Comparison of ENCODE assay signal across 11 mouse cellular contexts in the genomic region with DNA sequence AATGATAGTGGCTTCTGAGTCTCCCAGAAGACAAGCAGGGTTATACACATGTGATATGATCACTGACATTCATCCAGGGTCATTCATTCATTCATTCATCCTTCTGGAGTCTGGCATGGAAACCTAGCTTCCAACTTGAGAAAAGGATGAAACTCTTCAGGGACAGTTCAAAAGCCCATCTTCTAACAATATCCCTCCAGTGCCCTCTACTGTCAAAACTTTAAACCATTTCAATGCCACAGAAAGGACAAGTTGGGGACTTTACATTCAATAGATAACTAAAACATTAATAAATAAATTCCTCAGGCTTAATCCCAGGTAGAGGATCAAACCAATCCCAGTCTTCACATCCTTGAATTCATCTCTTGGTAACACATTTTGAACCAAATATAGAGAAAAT.
DNase-seq lines count a peak whose midpoint lies in the region; ATAC-seq and TF ChIP-seq lines count a peak whose summit lies in the region.
"Had no signal": no experiment of that assay in that cellular context is flagged by ENCODE, and none has a peak within 500 bp of the region (broad histone marks: within the 10 kb centered on the region; RNA-seq: fewer than 3 reads in every experiment).

No protein-coding gene starts in this region.

- no peak overlapping the region for H3K27ac ChIP-seq in intestine, postnatal 0 days (ENCODE audit: low read depth, low read length)
- no peak overlapping the region for H3K27ac ChIP-seq in intestine, embryonic 15.5 days
- H3K27ac ChIP-seq in midbrain, embryonic 14.5 days (replicated peaks; ENCODE audit: low read depth, low read length) = no peak overlapping the region
- no peak overlapping the region for H3K27ac ChIP-seq in midbrain, embryonic 16.5 days (ENCODE audit: low read length)
- no peak overlapping the region for H3K27ac ChIP-seq in stomach, postnatal 0 days (replicated peaks)
- H3K27ac ChIP-seq: heart, embryonic 10.5 days; limb, embryonic 15.5 days had no signal

- H3K4me3 ChIP-seq in intestine, postnatal 0 days (ENCODE audit: low read depth, low read length) = no peak overlapping the region
- no peak overlapping the region for H3K4me3 ChIP-seq in intestine, embryonic 15.5 days (replicated peaks)
- H3K4me3 ChIP-seq in midbrain, embryonic 14.5 days (replicated peaks; ENCODE audit: low read depth, low read length) = no peak overlapping the region
- H3K4me3 ChIP-seq in midbrain, embryonic 16.5 days (ENCODE audit: low read depth, low read length) = no peak overlapping the region
- H3K4me3 ChIP-seq in stomach, postnatal 0 days (ENCODE audit: low read depth, low read length) = no peak overlapping the region
- H3K4me3 ChIP-seq: heart, embryonic 10.5 days; limb, embryonic 15.5 days had no signal

- no peak overlapping the region for H3K9ac ChIP-seq in intestine, postnatal 0 days (ENCODE audit: low read depth, low read length)
- H3K9ac ChIP-seq in intestine, embryonic 15.5 days = no peak overlapping the region
- no peak overlapping the region for H3K9ac ChIP-seq in midbrain, embryonic 14.5 days (replicated peaks; ENCODE audit: low read length)
- H3K9ac ChIP-seq in midbrain, embryonic 16.5 days (ENCODE audit: low read depth, low read length) = no peak overlapping the region
- no peak overlapping the region for H3K9ac ChIP-seq in stomach, postnatal 0 days (ENCODE audit: low read length)
- H3K9ac ChIP-seq: limb, embryonic 15.5 days had no signal

- DNase-seq in midbrain, embryonic 14.5 days = peak; percentile 31
- peak; percentile 14 for DNase-seq in brain, adult 2 months (ENCODE audit: low read depth, low spot score)
- DNase-seq in stomach, postnatal 0 days (ENCODE audit: low spot score) = no peak
- no peak for DNase-seq in MN1 (ENCODE audit: low spot score)
- DNase-seq: cerebellum, adult 11-12 months; thymus, postnatal 14 days had no signal

- H3K36me3 ChIP-seq in intestine, postnatal 0 days (ENCODE audit: control insufficient read depth, insufficient read depth) = no peaks in the 10 kb centered on the region
- H3K36me3 ChIP-seq in intestine, embryonic 15.5 days = no peaks in the 10 kb centered on the region
- H3K36me3 ChIP-seq in midbrain, embryonic 14.5 days (ENCODE audit: control insufficient read depth, insufficient read depth, low read length) = no peaks in the 10 kb centered on the region
- H3K36me3 ChIP-seq in midbrain, embryonic 16.5 days (ENCODE audit: control insufficient read depth, insufficient read depth, low read length) = no peaks in the 10 kb centered on the region
- H3K36me3 ChIP-seq in stomach, postnatal 0 days (ENCODE audit: control insufficient read depth, insufficient read depth, low read length) = no peaks in the 10 kb centered on the region
- H3K36me3 ChIP-seq: heart, embryonic 10.5 days; limb, embryonic 15.5 days had no signal

- H3K9me3 ChIP-seq in intestine, postnatal 0 days (ENCODE audit: control insufficient read depth) = no peaks in the 10 kb centered on the region
- no peaks in the 10 kb centered on the region for H3K9me3 ChIP-seq in intestine, embryonic 15.5 days
- no peaks in the 10 kb centered on the region for H3K9me3 ChIP-seq in midbrain, embryonic 14.5 days (ENCODE audit: control insufficient read depth, low read length)
- no peaks in the 10 kb centered on the region for H3K9me3 ChIP-seq in midbrain, embryonic 16.5 days (replicated peaks; ENCODE audit: control insufficient read depth, low read length, poor library complexity, severe bottlenecking)
- no peaks in the 10 kb centered on the region for H3K9me3 ChIP-seq in stomach, postnatal 0 days (ENCODE audit: control insufficient read depth, low read length)
- H3K9me3 ChIP-seq: heart, embryonic 10.5 days; limb, embryonic 15.5 days had no signal

- peak; percentile 53 for TF ChIP-seq CTCF in intestine, postnatal 0 days (IDR thresholded peaks at IDR 0.05; ENCODE audit: low read depth)
- TF ChIP-seq CTCF in stomach, postnatal 0 days (IDR thresholded peaks at IDR 0.05; ENCODE audit: low read depth) = peak; percentile 62

- no peaks in the 10 kb centered on the region for H3K4me1 ChIP-seq in intestine, postnatal 0 days (replicated peaks; ENCODE audit: control insufficient read depth, insufficient read depth, low read length)
- H3K4me1 ChIP-seq in intestine, embryonic 15.5 days (replicated peaks) = no peaks in the 10 kb centered on the region
- no peaks in the 10 kb centered on the region for H3K4me1 ChIP-seq in midbrain, embryonic 14.5 days (ENCODE audit: control insufficient read depth, insufficient read depth, low read length)
- no peaks in the 10 kb centered on the region for H3K4me1 ChIP-seq in midbrain, embryonic 16.5 days (ENCODE audit: control insufficient read depth, insufficient read depth, low read length)
- no peaks in the 10 kb centered on the region for H3K4me1 ChIP-seq in stomach, postnatal 0 days (replicated peaks; ENCODE audit: control insufficient read depth, insufficient read depth)
- H3K4me1 ChIP-seq: heart, embryonic 10.5 days; limb, embryonic 15.5 days had no signal

- ATAC-seq in intestine, postnatal 0 days = no peak
- ATAC-seq in intestine, embryonic 15.5 days = no peak
- no peak for ATAC-seq in midbrain, embryonic 14.5 days (ENCODE audit: low FRiP score, low TSS enrichment)
- no peak for ATAC-seq in midbrain, embryonic 16.5 days
- ATAC-seq in stomach, postnatal 0 days (ENCODE audit: low FRiP score, low TSS enrichment) = no peak

- no peaks in the 10 kb centered on the region for H3K27me3 ChIP-seq in intestine, postnatal 0 days (replicated peaks; ENCODE audit: control insufficient read depth, insufficient read depth, low read length)
- H3K27me3 ChIP-seq in intestine, embryonic 15.5 days (replicated peaks) = no peaks in the 10 kb centered on the region
- H3K27me3 ChIP-seq in midbrain, embryonic 14.5 days (ENCODE audit: control insufficient read depth, insufficient read depth, low read length) = no peaks in the 10 kb centered on the region
- H3K27me3 ChIP-seq in midbrain, embryonic 16.5 days (ENCODE audit: control insufficient read depth, insufficient read depth, low read depth, low read length) = no peaks in the 10 kb centered on the region
- no peaks in the 10 kb centered on the region for H3K27me3 ChIP-seq in stomach, postnatal 0 days (ENCODE audit: control insufficient read depth, insufficient read depth, low read length)
- H3K27me3 ChIP-seq: limb, embryonic 15.5 days had no signal

- no peak overlapping the region for H3K4me2 ChIP-seq in intestine, postnatal 0 days (replicated peaks; ENCODE audit: low read depth)
- no peak overlapping the region for H3K4me2 ChIP-seq in intestine, embryonic 15.5 days (replicated peaks)
- H3K4me2 ChIP-seq in midbrain, embryonic 14.5 days (ENCODE audit: low read length) = no peak overlapping the region
- H3K4me2 ChIP-seq in midbrain, embryonic 16.5 days (ENCODE audit: low read length) = no peak overlapping the region
- H3K4me2 ChIP-seq in stomach, postnatal 0 days (replicated peaks; ENCODE audit: low read depth) = no peak overlapping the region
- H3K4me2 ChIP-seq: limb, embryonic 15.5 days had no signal

- no peak for TF ChIP-seq EP300 in stomach, postnatal 0 days (optimal IDR thresholded peaks at IDR 0.05)

Comparison
In these comparisons a context has a peak if more than half of its experiments do, and no peak if none do; other contexts are left out.
1. DNase-seq: peak in midbrain, embryonic 14.5 days (single experiment) and brain, adult 2 months (single experiment); none in stomach, postnatal 0 days (single experiment) and MN1 (single experiment).